Mouse (Mus musculus): ENCODE results near the gene Nat8f2.
"Not testable (repeated sequence)": the region's sequence is repeated elsewhere in the genome, so short reads cannot be mapped to it uniquely, and the experiment has no call there.

The Nat8f2 gene

GRCm38 (mm10) chr6:85835104-85835503 lies 33.9 kb downstream of the Nat8f2 start:
- in situ Hi-C loops (cut with MboI; ENCODE audit: low pct_unique_long_range_greater_than_20kb in 1 of 2, low sequenced_read_pairs in 2 of 2, unreplicated experiment in 1 of 2), result not testable (repeated sequence)

- in situ Hi-C loops (cut with MboI; ENCODE audit: low pct_unique_long_range_greater_than_20kb in 1 of 2, low sequenced_read_pairs in 2 of 2, unreplicated experiment in 1 of 2), result loop anchor here in 1 of 2 experiments (5.0 kb wide), 1 partner anchor 173 kb away; no protein-coding TSS in a partner anchor
Measured at GRCm38 (mm10) chr6:85834504-85835100, 34.4 kb downstream of the Nat8f2 start.

GRCm38 (mm10) chr6:85831796-85832321 lies 37.1 kb downstream of the Nat8f2 start, which contains the start of gene Nat8:
Gene Nat8 (minus strand): TSS chr6:85832082.
- in situ Hi-C loops (cut with MboI; ENCODE audit: low pct_unique_long_range_greater_than_20kb in 1 of 2, low sequenced_read_pairs in 2 of 2, unreplicated experiment in 1 of 2), result loop anchor here in 1 of 2 experiments (5.0 kb wide), 1 partner anchor 175 kb away; no protein-coding TSS in a partner anchor

- in situ Hi-C loops (cut with MboI; ENCODE audit: low pct_unique_long_range_greater_than_20kb in 1 of 2, low sequenced_read_pairs in 2 of 2, unreplicated experiment in 1 of 2), result no loop called here
Measured at GRCm38 (mm10) chr6:85829462-85829861, 39.5 kb downstream of the Nat8f2 start.

GRCm38 (mm10) chr6:85825886-85826285 lies 43.1 kb downstream of the Nat8f2 start:
- in situ Hi-C loops (cut with MboI; ENCODE audit: low pct_unique_long_range_greater_than_20kb in 1 of 2, low sequenced_read_pairs in 2 of 2, unreplicated experiment in 1 of 2), result no loop called here

- in situ Hi-C loops (cut with MboI; ENCODE audit: low pct_unique_long_range_greater_than_20kb in 1 of 2, low sequenced_read_pairs in 2 of 2, unreplicated experiment in 1 of 2), result no loop called here
Measured at GRCm38 (mm10) chr6:85823382-85824090, 45.4 kb downstream of the Nat8f2 start.

- in situ Hi-C loops (cut with MboI; ENCODE audit: low pct_unique_long_range_greater_than_20kb in 1 of 2, low sequenced_read_pairs in 2 of 2, unreplicated experiment in 1 of 2), result no loop called here
Measured at GRCm38 (mm10) chr6:85822286-85822685, 46.7 kb downstream of the Nat8f2 start.

GRCm38 (mm10) chr6:85820837-85821236 lies 48.1 kb downstream of the Nat8f2 start, which contains the start of the genes Nat8f6 and Nat8f5:
Gene Nat8f6 (minus strand): TSS chr6:85820954.
Gene Nat8f5 (minus strand): TSS chr6:85820972.
- in situ Hi-C loops (cut with MboI; ENCODE audit: low pct_unique_long_range_greater_than_20kb in 1 of 2, low sequenced_read_pairs in 2 of 2, unreplicated experiment in 1 of 2), result no loop called here

- in situ Hi-C loops (cut with MboI; ENCODE audit: low pct_unique_long_range_greater_than_20kb in 1 of 2, low sequenced_read_pairs in 2 of 2, unreplicated experiment in 1 of 2), result no loop called here
Measured at GRCm38 (mm10) chr6:85818338-85818737, 50.6 kb downstream of the Nat8f2 start.

Data from mouse embryonic stem cell (cell line).